ENCODE assay signal across 8 mouse cellular contexts in genomic region chr2:168231471-168231829, GRCm38 (mm10). TPM values are rescaled to one million over a fixed set of nuclear protein-coding genes. Genes with fewer than 3 reads are reported as not detected.
A peak's percentile ranks its signal among the peaks of the same experiment; 100 is the strongest.
DNase-seq lines count a peak whose midpoint lies in the region; ATAC-seq and TF ChIP-seq lines count a peak whose summit lies in the region.

No protein-coding gene starts in this region.

- peak overlapping the region; percentile 98 for H3K4me2 ChIP-seq in heart, embryonic 16.5 days (ENCODE audit: low read depth, low read length)
- H3K4me2 ChIP-seq in forebrain, postnatal 0 days (ENCODE audit: low read depth), result peak overlapping the region; percentile 96
- H3K4me2 ChIP-seq in liver, postnatal 0 days (ENCODE audit: low read depth, low read length), result peak overlapping the region; percentile 98

- no peaks in the 10 kb centered on the region for H3K27me3 ChIP-seq in heart, embryonic 16.5 days (ENCODE audit: control insufficient read depth, insufficient read depth, low read length)
- no peaks in the 10 kb centered on the region for H3K27me3 ChIP-seq in G1E (ENCODE audit: insufficient read depth, low read length)
- H3K27me3 ChIP-seq in forebrain, postnatal 0 days (ENCODE audit: insufficient read depth, low read length), result no peaks in the 10 kb centered on the region
- H3K27me3 ChIP-seq in liver, postnatal 0 days (ENCODE audit: insufficient read depth, low read length), result no peaks in the 10 kb centered on the region

- H3K4me3 ChIP-seq in heart, embryonic 16.5 days (ENCODE audit: low read length), result peak overlapping the region; percentile 90
- H3K4me3 ChIP-seq in G1E (ENCODE audit: low read depth, low read length), result peak overlapping the region; percentile 100
- peak overlapping the region; percentile 72 for H3K4me3 ChIP-seq in forebrain, postnatal 0 days (ENCODE audit: low read depth, low read length)
- H3K4me3 ChIP-seq in liver, postnatal 0 days (ENCODE audit: low read depth, low read length), result peak overlapping the region; percentile 97

- peaks cover 13% of the 10 kb centered on the region for H3K36me3 ChIP-seq in heart, embryonic 16.5 days (ENCODE audit: control insufficient read depth, insufficient read depth)
- H3K36me3 ChIP-seq in G1E (replicated peaks), result peaks cover 66% of the 10 kb centered on the region
- no peaks in the 10 kb centered on the region; the same call in 1 of the 2 replicates for H3K36me3 ChIP-seq in forebrain, postnatal 0 days (ENCODE audit: insufficient read depth)
- H3K36me3 ChIP-seq in liver, postnatal 0 days (replicated peaks; ENCODE audit: insufficient read depth, low read length), result peaks cover 4% of the 10 kb centered on the region

- H3K9ac ChIP-seq in heart, embryonic 16.5 days (ENCODE audit: low read length), result peak overlapping the region; percentile 86
- H3K9ac ChIP-seq in forebrain, postnatal 0 days, result peak overlapping the region; percentile 85
- peak overlapping the region; percentile 96 for H3K9ac ChIP-seq in liver, postnatal 0 days (replicated peaks)

- no peak for TF ChIP-seq CTCF in G1E (IDR thresholded peaks at IDR 0.05; ENCODE audit: low read depth, low read length)
- no peak for TF ChIP-seq CTCF in forebrain, postnatal 0 days (IDR thresholded peaks at IDR 0.05; ENCODE audit: low read depth)
- no peak for TF ChIP-seq CTCF in liver, postnatal 0 days (IDR thresholded peaks at IDR 0.05; ENCODE audit: low read depth)

- no peak overlapping the region for H3K27ac ChIP-seq in heart, embryonic 16.5 days (ENCODE audit: low read length)
- H3K27ac ChIP-seq in forebrain, postnatal 0 days (ENCODE audit: low read depth, low read length), result 0 out of 2 replicates have a peak overlapping the region, but pooled peaks have one; percentile 96
- no peak overlapping the region for H3K27ac ChIP-seq in liver, postnatal 0 days (ENCODE audit: low read depth)

- H3K4me1 ChIP-seq in heart, embryonic 16.5 days (ENCODE audit: control insufficient read depth, insufficient read depth, low read length), result peaks cover 19% of the 10 kb centered on the region
- peaks cover 49% of the 10 kb centered on the region for H3K4me1 ChIP-seq in G1E (ENCODE audit: insufficient read depth, low read depth, low read length)
- H3K4me1 ChIP-seq in forebrain, postnatal 0 days (ENCODE audit: insufficient read depth), result peaks cover 12% of the 10 kb centered on the region
- peaks cover 28% of the 10 kb centered on the region for H3K4me1 ChIP-seq in liver, postnatal 0 days (ENCODE audit: insufficient read depth)

- H3K9me3 ChIP-seq in heart, embryonic 16.5 days (replicated peaks; ENCODE audit: control insufficient read depth, low read length), result no peaks in the 10 kb centered on the region
- no peaks in the 10 kb centered on the region for H3K9me3 ChIP-seq in G1E (replicated peaks)
- no peaks in the 10 kb centered on the region for H3K9me3 ChIP-seq in forebrain, postnatal 0 days (ENCODE audit: low read length)
- H3K9me3 ChIP-seq in liver, postnatal 0 days (ENCODE audit: low read length), result no peaks in the 10 kb centered on the region

- DNase-seq in heart, adult 8-10 months (ENCODE audit: low spot score), result no peak
- DNase-seq in G1E (ENCODE audit: low spot score), result no peak
- no peak for DNase-seq in forebrain, postnatal 0 days
- DNase-seq in liver, postnatal 0 days, result no peak
- no peak for DNase-seq in c-Kit-positive CD71-positive TER-119-positive erythroid progenitor cells, embryonic 14.5 days (ENCODE audit: low spot score)
- no peak for DNase-seq in B cell, adult 2 months
- no peak for DNase-seq in left cerebral cortex, adult 9 months (ENCODE audit: low spot score in 2 of 2)

- 54% methylated on average over 33 of the region's 33 CpGs for WGBS in heart, embryonic 16.5 days
- WGBS in forebrain, postnatal 0 days, result 65% methylated on average over 33 of the region's 33 CpGs
- 52% methylated on average over 33 of the region's 33 CpGs for WGBS in liver, postnatal 0 days (ENCODE audit: insufficient replicate concordance)

- no peak for TF ChIP-seq EP300 in liver, postnatal 0 days (IDR thresholded peaks at IDR 0.05; ENCODE audit: low read depth)

- no peak for ATAC-seq in heart, embryonic 16.5 days (replicated peaks; ENCODE audit: extremely low read depth, insufficient read depth, low FRiP score)
- ATAC-seq in G1E (ENCODE audit: extremely low read depth, insufficient number of reproducible peaks, low FRiP score, poor library complexity, severe bottlenecking), result no peak
- no peak for ATAC-seq in forebrain, postnatal 0 days
- ATAC-seq in liver, postnatal 0 days, result no peak

RNA-seq across cellular contexts. Expression of gene Mocs3, which starts 1.0 kb away (rescaled TPM):
- 4.3 and 4.9 TPM in 2 replicates for polyA plus RNA-seq in heart, embryonic 16.5 days (2015; fragmentation: Nextera tagmentation; extraction: Ambion mirVana)
- total RNA-seq in heart, adult 8-10 months (2022), result 1 to 10 TPM; 7.3 to 9.7 (median 7.8) TPM
- total RNA-seq in G1E (2014; fragmentation: Nextera tagmentation) (4.9 and 10.5 TPM in 2 replicates), G1E (2017) (5.7 and 9.0 TPM in 2 replicates)
- 14.9 and 20.8 TPM in 2 replicates for polyA plus RNA-seq in G1E (2012)
- 23.1 and 23.6 TPM in 2 replicates for total RNA-seq in forebrain, postnatal 0 days (2014; rRNA removed)
- polyA plus RNA-seq in forebrain, postnatal 0 days (2015; fragmentation: Nextera tagmentation; extraction: Ambion mirVana), result 8.6 and 9.9 TPM in 2 replicates
- 3.6 and 4.9 TPM in 2 replicates for polyA plus RNA-seq in liver, postnatal 0 days (2015; fragmentation: Nextera tagmentation; extraction: Ambion mirVana)

RNA-seq across cellular contexts. Expression of gene Dpm1, which starts 1.1 kb away (rescaled TPM):
- 89.3 and 104 TPM in 2 replicates for polyA plus RNA-seq in heart, embryonic 16.5 days (2015; fragmentation: Nextera tagmentation; extraction: Ambion mirVana)
- 10 to 100 TPM; 63.2 to 95.5 (median 78.2) TPM for total RNA-seq in heart, adult 8-10 months (2022)
- total RNA-seq in G1E (2014; fragmentation: Nextera tagmentation), result 56.8 and 88.5 TPM in 2 replicates
- 54.3 and 60.8 TPM in 2 replicates for total RNA-seq in G1E (2017)
- polyA plus RNA-seq in G1E (2012), result 49.5 and 66.0 TPM in 2 replicates
- total RNA-seq in forebrain, postnatal 0 days (2014; rRNA removed), result 13.4 and 21.4 TPM in 2 replicates
- 94.5 and 112 TPM in 2 replicates for polyA plus RNA-seq in forebrain, postnatal 0 days (2015; fragmentation: Nextera tagmentation; extraction: Ambion mirVana)
- polyA plus RNA-seq in liver, postnatal 0 days (2015; fragmentation: Nextera tagmentation; extraction: Ambion mirVana), result 87.3 and 105 TPM in 2 replicates

RNA-seq across cellular contexts. Expression of gene Gm20716, which starts 1.3 kb away (rescaled TPM):
- 10.8 and 11.8 TPM in 2 replicates for polyA plus RNA-seq in heart, embryonic 16.5 days (2015; fragmentation: Nextera tagmentation; extraction: Ambion mirVana)
- total RNA-seq in heart, adult 8-10 months (2022), result 10 to 100 TPM; 16.1 to 23.2 (median 19.1) TPM
- total RNA-seq in G1E (2014; fragmentation: Nextera tagmentation) (45.3 and 45.8 TPM in 2 replicates), G1E (2017) (41.0 and 41.8 TPM in 2 replicates)
- 0.01 TPM in 1 of 2 replicates, not detected in the other for polyA plus RNA-seq in G1E (2012)
- 42.9 and 47.9 TPM in 2 replicates for total RNA-seq in forebrain, postnatal 0 days (2014; rRNA removed)
- polyA plus RNA-seq in forebrain, postnatal 0 days (2015; fragmentation: Nextera tagmentation; extraction: Ambion mirVana), result 9.1 and 16.3 TPM in 2 replicates
- 1.9 and 2.8 TPM in 2 replicates for polyA plus RNA-seq in liver, postnatal 0 days (2015; fragmentation: Nextera tagmentation; extraction: Ambion mirVana)

RNA-seq across cellular contexts. Expression of gene Adnp, which starts 24.5 kb away (rescaled TPM):
- polyA plus RNA-seq in heart, embryonic 16.5 days (2015; fragmentation: Nextera tagmentation; extraction: Ambion mirVana), result 1.4 and 1.6 TPM in 2 replicates
- 10 to 100 TPM; 23.1 to 24.3 (median 23.7) TPM for total RNA-seq in heart, adult 8-10 months (2022)
- total RNA-seq in G1E (2014; fragmentation: Nextera tagmentation) (76.2 and 90.8 TPM in 2 replicates), G1E (2017) (1.1 and 1.5 TPM in 2 replicates)
- polyA plus RNA-seq in G1E (2012), result 45.6 and 49.8 TPM in 2 replicates
- 22.0 and 41.8 TPM in 2 replicates for total RNA-seq in forebrain, postnatal 0 days (2014; rRNA removed)
- 9.2 and 15.4 TPM in 2 replicates for polyA plus RNA-seq in forebrain, postnatal 0 days (2015; fragmentation: Nextera tagmentation; extraction: Ambion mirVana)
- 3.5 and 4.0 TPM in 2 replicates for polyA plus RNA-seq in liver, postnatal 0 days (2015; fragmentation: Nextera tagmentation; extraction: Ambion mirVana)

RNA-seq across cellular contexts. Expression of gene Kcng1, which starts 50.1 kb away (rescaled TPM):
- 0.17 and 0.22 TPM in 2 replicates for polyA plus RNA-seq in heart, embryonic 16.5 days (2015; fragmentation: Nextera tagmentation; extraction: Ambion mirVana)
- not detected for total RNA-seq in heart, adult 8-10 months (2022)
- total RNA-seq in G1E (2014; fragmentation: Nextera tagmentation) (not detected in 2 replicates), G1E (2017) (0.06 and 0.11 TPM in 2 replicates)
- not detected in 2 replicates for polyA plus RNA-seq in G1E (2012)
- 2.0 and 2.6 TPM in 2 replicates for total RNA-seq in forebrain, postnatal 0 days (2014; rRNA removed)
- polyA plus RNA-seq in forebrain, postnatal 0 days (2015; fragmentation: Nextera tagmentation; extraction: Ambion mirVana), result 6.6 and 8.2 TPM in 2 replicates
- 0.07 TPM in 1 of 2 replicates, not detected in the other for polyA plus RNA-seq in liver, postnatal 0 days (2015; fragmentation: Nextera tagmentation; extraction: Ambion mirVana)
